Mouse (Mus musculus) E14TG2a.4 (cell line): ENCODE data around the gene G6pc3.

ENCODE experiments used
- CTCF ChIP-seq: conservative IDR thresholded peaks from 2 replicates; pipeline ENCODE4 v1.5.1; 2014; ENCODE audit warnings: low read length
- NANOG ChIP-seq: IDR thresholded peaks from 2 replicates; pipeline ENCODE4 v1.6.1; 2014; ENCODE audit warnings: borderline replicate concordance, low read length, mixed read lengths

DNA sequence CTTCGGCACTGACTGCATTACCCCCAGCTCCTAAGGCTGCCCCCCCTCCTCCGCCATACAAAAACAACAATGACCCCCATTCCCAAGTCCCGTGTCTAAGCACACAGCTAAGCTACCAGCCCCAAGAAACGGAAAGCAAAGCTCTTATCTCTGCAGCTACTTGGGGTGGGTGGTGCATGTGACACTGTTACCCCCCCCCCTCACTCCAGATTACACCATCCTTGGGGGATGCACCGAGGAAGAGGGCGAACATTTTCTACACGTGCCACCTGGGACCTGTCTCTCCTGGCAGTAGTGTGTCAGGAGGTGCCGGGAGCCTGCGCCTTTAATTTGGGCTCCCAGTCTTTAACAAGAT is 38.7 kb downstream of the G6pc3 start:
- TF ChIP-seq CTCF (no peak), NANOG (no peak)
